Mouse (Mus musculus): ENCODE data around the gene Trp53bp1.
A peak's percentile ranks its signal among the peaks of the same experiment; 100 is the strongest.

Gene Trp53bp1

GRCm38 (mm10) chr2:121271236-121271927 lies at the start of gene Trp53bp1:
Trp53bp1 (minus strand) TSS chr2:121271407.
- DNase-seq (ENCODE audit: low read depth, low spot score), result peak; percentile 93

GRCm38 (mm10) chr2:121316278-121316677 lies 45.1 kb upstream of the Trp53bp1 start:
- DNase-seq (ENCODE audit: low read depth, low spot score), result no peak

GRCm38 (mm10) chr2:121308997-121309416 lies 37.8 kb upstream of the Trp53bp1 start:
- DNase-seq (ENCODE audit: low read depth, low spot score), result no peak

GRCm38 (mm10) chr2:121300036-121300435 lies 28.8 kb upstream of the Trp53bp1 start:
- DNase-seq (ENCODE audit: low read depth, low spot score), result no peak

- no peak for DNase-seq (ENCODE audit: low read depth, low spot score)
Observed at GRCm38 (mm10) chr2:121299471-121299870, 28.3 kb upstream of the Trp53bp1 start.

- DNase-seq (ENCODE audit: low read depth, low spot score), result no peak
Observed at GRCm38 (mm10) chr2:121298131-121298530, 26.9 kb upstream of the Trp53bp1 start.

- no peak for DNase-seq (ENCODE audit: low read depth, low spot score)
Observed at GRCm38 (mm10) chr2:121297701-121298100, 26.5 kb upstream of the Trp53bp1 start.

GRCm38 (mm10) chr2:121296754-121297231 lies 25.6 kb upstream of the Trp53bp1 start:
- no peak for DNase-seq (ENCODE audit: low read depth, low spot score)

- DNase-seq (ENCODE audit: low read depth, low spot score), result no peak
Observed at GRCm38 (mm10) chr2:121295608-121296571, 24.7 kb upstream of the Trp53bp1 start.

GRCm38 (mm10) chr2:121294753-121295607 lies 23.8 kb upstream of the Trp53bp1 start:
- peak; percentile 32 for DNase-seq (ENCODE audit: low read depth, low spot score)

- no peak for DNase-seq (ENCODE audit: low read depth, low spot score)
Observed at GRCm38 (mm10) chr2:121294182-121294581, 23.0 kb upstream of the Trp53bp1 start.

GRCm38 (mm10) chr2:121292316-121293013 lies 21.3 kb upstream of the Trp53bp1 start:
- DNase-seq (ENCODE audit: low read depth, low spot score), result no peak

- DNase-seq (ENCODE audit: low read depth, low spot score), result no peak
Observed at GRCm38 (mm10) chr2:121289730-121290540, 18.7 kb upstream of the Trp53bp1 start.

GRCm38 (mm10) chr2:121288901-121289729 lies 17.9 kb upstream of the Trp53bp1 start, which contains the start of gene Map1a:
Map1a (plus strand) TSS chr2:121289600.
- peak; percentile 93 for DNase-seq (ENCODE audit: low read depth, low spot score)

- no peak for DNase-seq (ENCODE audit: low read depth, low spot score)
Observed at GRCm38 (mm10) chr2:121287850-121288249, 16.6 kb upstream of the Trp53bp1 start.

GRCm38 (mm10) chr2:121271928-121272516 lies 815 bp upstream of the Trp53bp1 start:
- DNase-seq (ENCODE audit: low read depth, low spot score), result peak; percentile 28

- peak; percentile 4 for DNase-seq (ENCODE audit: low read depth, low spot score)
Observed at GRCm38 (mm10) chr2:121270521-121271235, 529 bp downstream of the Trp53bp1 start.

- no peak for DNase-seq (ENCODE audit: low read depth, low spot score)
Observed at GRCm38 (mm10) chr2:121268446-121268845, 2.8 kb downstream of the Trp53bp1 start.

Measured in brain, embryonic 18.5 days (tissue).